Mouse (Mus musculus): ENCODE data around the gene Itga5.

The Itga5 gene

DNA sequence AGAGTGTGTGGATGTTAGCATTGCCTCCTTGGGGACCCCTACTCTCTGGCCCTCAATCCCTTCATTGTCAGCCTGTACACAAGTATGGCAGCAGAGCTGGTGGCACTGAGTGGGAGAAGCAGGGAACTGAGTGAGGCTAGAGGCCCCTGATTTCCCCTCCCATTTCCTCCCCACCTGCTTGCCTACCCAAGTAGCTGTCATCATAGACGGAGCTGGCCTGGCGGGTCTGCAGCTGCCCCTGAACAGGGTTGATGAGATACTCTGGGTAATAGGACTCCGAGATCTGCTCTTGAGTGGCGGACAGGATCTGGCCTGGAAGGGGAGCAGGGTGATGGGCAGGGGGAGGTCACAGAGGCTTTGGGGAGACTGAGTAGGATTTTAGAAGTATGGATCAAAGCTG lies 10.4 kb downstream of the Itga5 start:
- TF ChIP-seq GATA4 (IDR thresholded peaks at IDR 0.05; ENCODE audit: insufficient replicate concordance, low read length), result no peak

DNA sequence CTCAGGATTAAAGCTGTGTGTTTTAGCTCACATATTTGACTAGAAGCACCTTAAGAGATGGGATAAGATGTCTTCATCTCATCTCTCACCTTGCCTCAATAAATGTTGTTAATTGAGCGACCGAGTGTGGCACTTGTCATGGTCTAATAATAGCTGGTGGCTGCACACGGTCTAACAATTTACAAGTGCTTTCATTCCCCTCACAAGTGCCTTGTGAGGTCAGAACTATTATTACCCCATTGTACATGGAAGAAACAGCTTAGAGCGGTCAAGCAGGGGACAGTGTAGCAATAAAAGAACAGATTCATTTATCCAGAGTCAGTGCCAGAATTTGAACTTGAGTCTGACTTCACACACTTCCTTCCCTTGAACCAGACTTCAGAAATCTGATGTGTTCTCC lies 11.1 kb downstream of the Itga5 start:
- no peak for TF ChIP-seq GATA4 (IDR thresholded peaks at IDR 0.05; ENCODE audit: insufficient replicate concordance, low read length)

DNA sequence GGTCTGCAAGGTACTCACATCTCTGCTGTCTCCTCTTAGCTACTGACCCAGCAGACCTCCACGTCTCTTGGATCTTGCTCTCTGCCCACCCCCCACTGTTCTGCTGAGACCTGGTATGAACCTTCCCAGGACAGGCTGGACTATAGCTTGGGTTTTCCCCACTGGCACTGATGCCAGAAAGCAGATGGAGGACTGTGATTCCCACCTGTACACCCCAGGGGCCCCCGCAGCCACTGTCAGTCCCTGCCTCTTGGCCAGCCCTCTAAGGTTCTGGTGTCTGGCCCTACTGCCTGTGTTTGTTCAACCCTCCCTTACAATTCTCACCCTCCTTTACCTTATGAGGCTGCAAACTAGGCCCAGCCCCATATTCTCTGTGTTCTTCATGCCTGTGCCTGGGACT lies 11.9 kb downstream of the Itga5 start:
- no peak for TF ChIP-seq GATA4 (IDR thresholded peaks at IDR 0.05; ENCODE audit: insufficient replicate concordance, low read length)

DNA sequence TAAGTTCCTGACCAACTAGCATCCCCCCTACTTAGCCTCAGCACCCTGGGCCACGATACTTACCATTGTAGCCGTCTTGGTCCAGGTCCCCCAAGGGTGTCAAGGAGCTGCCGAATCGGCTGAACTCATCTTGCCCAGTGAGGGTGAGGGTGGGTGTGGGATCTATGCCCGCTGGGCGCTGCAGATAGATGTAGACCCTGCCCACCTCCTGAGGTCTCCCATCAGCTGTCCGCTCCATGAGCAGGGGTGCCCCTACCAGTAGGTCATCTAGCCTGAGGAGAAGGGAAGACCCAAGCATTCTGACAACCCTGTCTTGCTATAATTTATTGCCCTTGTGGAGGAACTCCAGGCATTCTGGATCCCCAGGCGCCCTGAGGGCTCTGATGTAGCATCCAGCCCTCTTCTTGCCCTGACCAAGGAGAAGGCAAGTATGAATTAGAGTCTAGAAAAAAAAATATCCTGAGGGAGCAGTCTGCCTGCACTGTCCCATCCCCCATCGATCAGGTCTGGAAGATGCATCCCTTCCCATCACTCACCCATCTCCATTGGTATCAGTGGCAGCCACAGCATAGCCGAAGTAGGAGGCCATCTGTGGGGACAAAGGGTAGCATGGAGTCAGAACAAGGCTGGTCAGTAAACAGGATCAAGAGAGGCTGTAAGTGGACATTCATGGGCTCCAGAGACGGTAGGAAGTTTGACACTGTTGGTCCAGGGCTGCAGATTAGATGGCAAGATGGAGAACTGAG lies 12.9 kb downstream of the Itga5 start:
- no peak for TF ChIP-seq GATA4 (IDR thresholded peaks at IDR 0.05; ENCODE audit: insufficient replicate concordance, low read length)

DNA sequence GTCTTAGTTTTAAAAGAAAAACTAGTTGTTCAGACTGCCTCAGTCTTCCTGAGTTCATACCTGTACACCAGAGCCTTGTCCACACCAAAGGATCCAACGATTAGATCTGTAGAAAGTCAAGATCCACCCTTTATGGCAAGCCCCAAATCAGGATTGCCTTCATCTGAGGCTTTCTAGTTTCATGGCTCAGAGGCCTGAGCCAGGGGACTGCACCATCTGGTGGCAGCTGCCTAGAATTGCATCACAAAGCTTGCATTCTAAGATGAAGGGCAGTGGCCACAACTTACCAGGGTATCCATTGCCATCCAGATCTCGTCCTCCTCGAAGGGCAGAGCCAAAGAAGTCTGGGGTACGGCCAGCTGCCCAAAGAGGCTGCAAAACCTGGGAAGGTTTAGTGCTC lies 13.7 kb downstream of the Itga5 start:
- TF ChIP-seq GATA4 (IDR thresholded peaks at IDR 0.05; ENCODE audit: insufficient replicate concordance, low read length), result no peak

DNA sequence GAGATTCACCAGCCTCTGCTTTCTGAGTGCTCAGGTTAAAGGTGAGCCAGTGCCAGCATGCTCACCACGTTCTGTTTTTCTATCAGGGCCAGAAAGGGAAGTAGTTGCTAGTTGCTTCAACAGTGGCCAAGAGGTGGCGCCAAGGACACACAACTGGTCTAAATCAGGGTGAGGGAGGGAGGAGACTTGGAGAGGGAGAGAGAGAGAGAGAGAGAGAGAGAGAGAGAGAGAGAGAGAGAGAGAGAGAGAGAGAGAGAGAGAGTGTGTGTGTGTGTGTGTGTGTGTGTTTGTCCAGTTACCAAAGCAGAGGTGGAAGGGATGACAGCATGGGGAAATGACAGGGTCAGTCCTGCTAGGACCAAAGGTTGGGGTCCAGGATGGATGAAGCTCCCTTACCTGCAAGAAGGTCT lies 19.3 kb downstream of the Itga5 start:
- no peak for TF ChIP-seq GATA4 (IDR thresholded peaks at IDR 0.05; ENCODE audit: insufficient replicate concordance, low read length)

DNA sequence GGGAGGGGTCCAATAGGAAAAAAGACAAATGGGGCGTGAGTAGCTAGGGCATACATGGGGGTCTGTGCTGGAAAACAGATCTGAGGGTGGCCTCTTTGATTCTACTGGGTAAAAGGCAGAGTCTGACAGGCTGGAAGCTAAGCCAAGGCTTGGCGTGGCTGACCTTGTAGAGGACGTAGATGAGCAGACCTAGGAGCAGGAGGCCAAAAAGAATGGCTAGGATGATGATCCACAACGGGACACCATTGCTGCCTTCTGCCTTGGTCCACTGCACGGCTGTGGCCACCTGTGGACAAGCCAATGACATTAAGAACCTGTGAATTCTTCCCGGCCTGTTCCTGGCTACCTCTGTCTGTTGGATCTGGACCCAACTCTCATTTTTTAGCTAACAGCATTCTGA lies 20.8 kb downstream of the Itga5 start:
- TF ChIP-seq GATA4 (IDR thresholded peaks at IDR 0.05; ENCODE audit: insufficient replicate concordance, low read length), result no peak

DNA sequence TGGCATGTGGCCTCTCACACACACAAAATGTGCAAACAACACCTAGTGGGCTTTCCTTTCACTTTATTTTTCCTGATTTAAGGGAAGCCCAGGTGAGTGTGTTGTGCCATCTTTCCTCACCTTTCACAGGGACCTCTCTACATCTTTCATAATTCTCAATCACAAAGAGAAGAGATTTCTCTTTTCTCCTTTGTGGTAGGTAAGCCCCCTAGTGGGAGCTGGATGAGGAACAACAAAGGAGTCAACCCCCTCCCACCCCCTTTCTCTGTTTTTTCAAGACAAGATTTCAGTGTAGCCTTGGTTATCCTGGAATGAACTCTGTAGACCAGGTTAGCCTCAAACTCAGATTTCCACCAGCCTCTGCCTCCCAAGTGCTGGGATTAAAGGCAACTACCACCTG lies 23.0 kb downstream of the Itga5 start:
- no peak for TF ChIP-seq GATA4 (IDR thresholded peaks at IDR 0.05; ENCODE audit: insufficient replicate concordance, low read length)

DNA sequence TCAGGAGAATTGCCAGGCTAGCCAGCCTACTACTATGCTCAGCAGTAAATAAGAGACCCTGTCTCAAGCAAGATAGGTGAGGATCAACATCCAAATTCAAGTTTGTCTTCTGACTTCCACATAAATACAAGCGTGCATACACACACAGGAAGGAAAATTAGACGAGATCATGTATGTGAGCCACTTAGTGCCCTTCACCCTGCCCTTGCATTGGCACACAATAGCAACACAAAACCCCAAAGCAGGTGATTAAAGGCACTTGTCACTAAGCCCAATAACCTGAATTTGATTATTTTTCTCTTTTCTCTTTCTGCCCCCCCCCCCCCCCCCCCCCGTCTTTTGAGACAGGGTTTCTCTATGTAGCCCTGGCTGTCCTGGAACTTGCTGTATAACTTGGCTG lies 23.6 kb downstream of the Itga5 start:
- no peak for TF ChIP-seq GATA4 (IDR thresholded peaks at IDR 0.05; ENCODE audit: insufficient replicate concordance, low read length)

DNA sequence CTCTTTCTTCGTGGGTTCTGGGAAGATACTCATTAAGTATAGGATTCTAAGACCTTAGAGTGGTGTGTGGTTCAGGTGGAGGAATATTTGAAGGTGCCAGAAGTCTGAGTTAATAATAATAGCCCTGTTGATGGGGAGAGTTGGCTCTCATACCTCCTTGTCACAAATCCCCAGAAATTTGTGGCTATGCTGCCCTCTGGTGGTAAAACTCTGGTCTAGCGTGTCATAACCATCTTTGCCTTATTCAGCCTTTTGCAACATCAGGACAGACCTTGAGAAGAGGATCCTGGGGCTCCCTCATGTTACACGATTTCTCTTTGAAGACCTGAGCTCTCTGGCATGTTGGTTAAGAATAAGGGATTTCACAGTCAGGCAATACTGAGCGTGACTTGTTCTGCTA lies 24.1 kb downstream of the Itga5 start:
- no peak for TF ChIP-seq GATA4 (IDR thresholded peaks at IDR 0.05; ENCODE audit: insufficient replicate concordance, low read length)

DNA sequence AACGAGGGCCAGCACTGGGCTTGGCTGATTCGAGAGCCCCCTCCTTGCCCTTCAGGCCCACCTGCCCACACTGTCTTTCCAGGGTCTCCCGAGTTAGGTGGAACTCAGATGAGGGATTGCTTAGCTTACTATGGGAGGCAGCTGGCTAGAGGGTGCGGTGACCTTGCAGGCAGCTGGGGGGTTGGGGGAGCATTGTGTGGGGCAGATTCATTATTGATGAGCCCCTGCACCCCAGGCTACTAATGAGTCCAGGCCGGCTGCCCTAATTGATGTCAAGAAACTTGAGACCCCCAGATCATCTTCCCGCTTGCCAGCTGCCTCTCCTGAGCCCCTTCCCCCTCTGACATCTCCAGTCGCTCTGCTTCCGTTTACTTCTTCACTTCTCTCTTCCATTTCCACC lies 25.0 kb downstream of the Itga5 start:
- no peak for TF ChIP-seq GATA4 (IDR thresholded peaks at IDR 0.05; ENCODE audit: insufficient replicate concordance, low read length)

DNA sequence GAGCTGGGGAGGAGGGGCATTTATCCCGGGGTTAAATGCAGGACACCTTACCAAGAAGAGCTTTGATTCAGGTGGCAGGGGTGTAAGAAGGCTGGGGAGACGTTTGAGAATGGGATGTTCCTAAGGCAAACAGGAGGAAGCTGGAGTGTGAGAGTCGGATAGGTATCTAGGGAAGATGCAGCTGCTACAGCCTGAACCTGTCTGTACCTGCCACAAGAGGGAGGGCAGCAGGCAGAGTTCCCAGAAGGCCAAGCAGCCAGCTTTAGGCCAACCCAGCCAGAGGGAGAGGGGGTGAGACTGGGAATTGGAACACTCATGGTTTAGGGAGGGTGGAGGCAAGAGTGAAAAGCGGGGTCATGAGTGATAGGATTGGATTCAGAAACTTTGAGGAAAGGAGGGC lies 25.8 kb downstream of the Itga5 start:
- TF ChIP-seq GATA4 (IDR thresholded peaks at IDR 0.05; ENCODE audit: insufficient replicate concordance, low read length), result no peak

DNA sequence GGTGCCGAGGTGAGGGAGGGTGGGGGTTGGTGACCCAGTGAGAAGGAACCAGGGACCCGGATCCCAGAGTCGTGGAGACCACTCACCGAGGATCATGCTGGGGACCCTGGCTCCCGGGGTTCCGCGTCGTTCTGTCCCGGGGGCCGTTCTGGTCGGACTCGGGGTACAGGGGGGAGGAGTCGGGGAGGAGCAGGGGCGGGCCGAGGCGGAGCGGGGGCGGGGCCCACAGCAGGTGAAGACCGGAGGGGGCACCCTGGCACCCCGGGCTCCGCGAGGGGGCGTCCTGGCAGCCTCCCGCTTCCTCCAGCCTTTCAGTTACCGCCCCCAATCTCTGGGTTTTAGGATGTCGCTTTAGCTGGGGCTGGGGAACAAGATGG lies 26.6 kb downstream of the Itga5 start, which contains the start of gene Zfp385a:
Gene Zfp385a, minus strand, starts transcription at position 133 of the 377 bp plus-strand sequence.
- TF ChIP-seq GATA4 (IDR thresholded peaks at IDR 0.05; ENCODE audit: insufficient replicate concordance, low read length), result no peak

DNA sequence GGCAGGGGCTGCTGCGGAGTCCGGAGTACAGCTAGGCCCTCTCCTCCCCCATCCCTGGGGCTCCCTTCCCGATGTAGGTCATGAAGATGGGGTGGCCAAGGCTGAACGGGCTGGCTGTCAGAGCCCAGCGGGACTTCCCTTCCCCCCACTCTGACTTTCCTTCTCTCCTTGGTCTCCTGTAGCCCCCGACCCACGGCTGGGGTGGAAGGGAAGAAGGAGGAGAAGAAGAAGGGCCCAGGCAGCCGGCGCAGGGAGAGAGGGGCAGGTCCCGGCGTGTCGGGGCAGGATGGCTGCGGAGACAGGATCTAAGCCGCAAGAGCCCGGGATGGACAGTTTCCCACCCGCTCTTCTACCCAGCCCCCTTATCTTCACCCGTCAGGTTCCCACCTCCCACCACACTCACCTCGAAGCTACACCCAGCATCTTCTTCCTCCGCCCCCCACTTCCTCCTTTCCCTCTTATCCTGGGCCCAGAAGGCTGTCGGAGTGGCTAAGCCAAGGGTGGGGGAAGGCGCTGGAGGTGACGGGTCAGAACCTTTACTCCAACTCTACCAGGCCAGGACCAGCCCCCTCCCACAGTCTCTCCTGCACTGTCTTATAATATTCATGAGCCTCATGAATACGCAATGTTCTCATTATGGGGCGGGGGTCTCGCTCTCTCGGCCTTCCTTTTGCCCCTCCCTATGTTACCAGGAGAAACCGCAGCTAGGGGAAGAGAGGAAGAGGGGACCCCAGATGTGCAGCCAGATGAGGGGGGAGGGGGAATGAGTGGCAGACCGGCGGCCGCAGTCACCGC lies 27.2 kb downstream of the Itga5 start:
- TF ChIP-seq GATA4 (IDR thresholded peaks at IDR 0.05; ENCODE audit: insufficient replicate concordance, low read length), result no peak

DNA sequence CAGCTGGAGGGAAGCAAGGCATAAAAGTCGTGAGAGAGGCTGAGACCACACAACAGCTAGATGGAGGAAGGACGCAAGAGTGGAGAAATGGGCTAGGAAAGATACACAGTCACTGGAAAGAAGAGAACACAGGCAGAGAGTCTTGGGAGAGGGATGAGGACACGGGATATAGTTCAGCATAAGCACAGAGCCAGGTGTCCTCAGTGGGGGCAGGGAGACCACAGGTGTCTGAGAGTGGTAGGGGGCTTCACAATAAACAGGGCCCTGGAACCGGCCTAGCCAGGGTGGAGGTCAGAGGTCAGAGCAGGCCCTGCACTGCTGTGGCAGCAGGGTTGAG lies 27.8 kb downstream of the Itga5 start:
- TF ChIP-seq GATA4 (IDR thresholded peaks at IDR 0.05; ENCODE audit: insufficient replicate concordance, low read length), result no peak

DNA sequence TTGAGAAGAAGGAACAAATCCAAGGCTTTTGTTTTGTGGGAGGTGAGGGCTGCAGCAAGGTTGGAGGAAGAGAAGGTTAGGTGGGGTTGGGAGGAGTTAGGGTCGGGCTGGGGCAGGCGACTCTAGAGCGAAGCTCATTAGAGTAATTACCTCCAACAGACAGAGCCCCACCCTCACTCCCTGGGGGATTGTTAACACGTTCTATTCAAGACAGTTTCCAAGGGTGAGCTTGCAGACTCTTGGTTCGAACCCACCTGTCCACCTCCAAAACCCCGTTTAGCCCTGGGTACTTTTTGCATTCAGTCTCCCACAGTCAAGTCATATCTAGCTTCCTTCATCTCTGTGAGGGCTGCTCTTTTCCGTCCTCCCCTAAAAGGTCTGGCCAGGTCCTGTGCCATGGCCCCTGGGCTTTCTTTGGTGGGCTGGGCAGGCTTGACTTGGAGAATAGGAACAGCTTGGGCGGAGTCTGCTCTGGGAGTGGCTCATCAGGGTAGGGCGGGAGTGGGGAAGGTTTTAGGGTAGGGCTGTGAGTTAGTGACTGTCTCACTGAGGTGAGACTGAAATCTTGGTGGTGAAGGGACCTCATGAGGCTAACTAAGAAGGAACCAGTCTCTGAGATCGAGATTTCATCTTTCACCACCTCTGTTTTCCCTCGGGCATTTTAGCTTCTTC lies 29.4 kb downstream of the Itga5 start:
- TF ChIP-seq GATA4 (IDR thresholded peaks at IDR 0.05; ENCODE audit: insufficient replicate concordance, low read length), result no peak

Measured in liver, adult (tissue).